Mouse (Mus musculus): ENCODE measurements around the gene Gm9803.
"Not testable (repeated sequence)": the region's sequence is repeated elsewhere in the genome, so short reads cannot be mapped to it uniquely, and the experiment has no call there.

The Gm9803 gene

GRCm38 (mm10) chr10:43523931-43524330, at the start of gene Gm9803:
Gene Gm9803 (plus strand): TSS chr10:43524084.
- DNase-seq (ENCODE audit: low spot score in 2 of 2) = not testable (repeated sequence)

GRCm38 (mm10) chr10:43475376-43475775, 48.5 kb upstream of the Gm9803 start:
- peak in 1 of 2 experiments; percentile 24 for DNase-seq (ENCODE audit: low spot score in 2 of 2)

- no peak for DNase-seq (ENCODE audit: low spot score in 2 of 2)
Observed at GRCm38 (mm10) chr10:43477459-43477858, 46.4 kb upstream of the Gm9803 start.

GRCm38 (mm10) chr10:43477865-43478681, 45.8 kb upstream of the Gm9803 start:
- DNase-seq (ENCODE audit: low spot score in 2 of 2) = peak in 1 of 2 experiments; percentile 13

GRCm38 (mm10) chr10:43478751-43479435, 45.0 kb upstream of the Gm9803 start, which contains the start of gene Bend3:
Gene Bend3 (plus strand): TSS chr10:43478831.
- peak; percentile 55 to 60 for DNase-seq (ENCODE audit: low spot score in 2 of 2)

GRCm38 (mm10) chr10:43479436-43480157, 44.3 kb upstream of the Gm9803 start:
- DNase-seq (ENCODE audit: low spot score in 2 of 2) = peak; percentile 72 to 87

- no peak for DNase-seq (ENCODE audit: low spot score in 2 of 2)
Observed at GRCm38 (mm10) chr10:43480227-43480849, 43.5 kb upstream of the Gm9803 start.

- no peak for DNase-seq (ENCODE audit: low spot score in 2 of 2)
Observed at GRCm38 (mm10) chr10:43481179-43481578, 42.7 kb upstream of the Gm9803 start.

GRCm38 (mm10) chr10:43482021-43482420, 41.9 kb upstream of the Gm9803 start:
- no peak for DNase-seq (ENCODE audit: low spot score in 2 of 2)

- DNase-seq (ENCODE audit: low spot score in 2 of 2) = no peak
Observed at GRCm38 (mm10) chr10:43483426-43483995, 40.4 kb upstream of the Gm9803 start.

- no peak for DNase-seq (ENCODE audit: low spot score in 2 of 2)
Observed at GRCm38 (mm10) chr10:43485751-43486268, 38.1 kb upstream of the Gm9803 start.

- no peak for DNase-seq (ENCODE audit: low spot score in 2 of 2)
Observed at GRCm38 (mm10) chr10:43487441-43488010, 36.4 kb upstream of the Gm9803 start.

- no peak for DNase-seq (ENCODE audit: low spot score in 2 of 2)
Observed at GRCm38 (mm10) chr10:43488258-43488657, 35.6 kb upstream of the Gm9803 start.

- DNase-seq (ENCODE audit: low spot score in 2 of 2) = no peak
Observed at GRCm38 (mm10) chr10:43489139-43489538, 34.7 kb upstream of the Gm9803 start.

- no peak for DNase-seq (ENCODE audit: low spot score in 2 of 2)
Observed at GRCm38 (mm10) chr10:43489550-43489949, 34.3 kb upstream of the Gm9803 start.

GRCm38 (mm10) chr10:43490034-43490433, 33.9 kb upstream of the Gm9803 start:
- DNase-seq (ENCODE audit: low spot score in 2 of 2) = no peak

GRCm38 (mm10) chr10:43490846-43491245, 33.0 kb upstream of the Gm9803 start:
- DNase-seq (ENCODE audit: low spot score in 2 of 2) = no peak

GRCm38 (mm10) chr10:43502599-43502998, 21.3 kb upstream of the Gm9803 start:
- DNase-seq (ENCODE audit: low spot score in 2 of 2) = no peak

GRCm38 (mm10) chr10:43504291-43504690, 19.6 kb upstream of the Gm9803 start:
- no peak for DNase-seq (ENCODE audit: low spot score in 2 of 2)

GRCm38 (mm10) chr10:43507051-43507450, 16.8 kb upstream of the Gm9803 start:
- no peak for DNase-seq (ENCODE audit: low spot score in 2 of 2)

- DNase-seq (ENCODE audit: low spot score in 2 of 2) = no peak
Observed at GRCm38 (mm10) chr10:43509228-43509627, 14.7 kb upstream of the Gm9803 start.

Measured in thymus, postnatal 10 days (tissue).